Comparison of ENCODE assay signal across 8 mouse cellular contexts in the genomic region with DNA sequence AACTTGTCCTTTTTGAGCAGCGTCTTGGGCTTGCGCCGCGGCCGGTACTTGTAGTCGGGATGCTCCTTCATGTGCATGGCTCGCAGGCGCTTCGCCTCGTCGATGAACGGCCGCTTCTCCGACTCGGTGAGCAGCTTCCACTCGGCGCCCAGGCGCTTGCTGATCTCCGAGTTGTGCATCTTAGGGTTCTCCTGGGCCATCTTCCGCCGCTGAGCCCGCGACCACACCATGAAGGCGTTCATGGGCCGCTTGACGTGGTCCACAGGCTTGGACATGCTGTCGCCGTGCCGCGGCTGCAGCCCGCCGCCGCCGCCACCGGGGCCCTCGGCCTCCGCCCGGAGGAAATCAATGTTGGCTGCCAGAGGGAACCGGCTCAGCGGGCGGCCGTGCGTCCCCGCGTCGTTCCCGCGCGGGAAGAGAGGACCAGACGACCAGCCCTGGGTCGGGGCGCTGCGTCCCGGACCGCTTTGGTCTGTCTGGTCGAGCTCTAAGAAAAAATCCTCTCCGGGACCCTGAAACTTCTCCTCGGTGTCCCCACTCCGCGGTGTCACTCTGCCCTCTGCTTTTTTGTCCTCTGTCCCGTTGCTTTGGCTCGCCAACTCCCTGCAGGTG. TPM values are rescaled to one million over a fixed set of nuclear protein-coding genes. Genes with fewer than 3 reads are reported as not detected.
DNase-seq lines count a peak whose midpoint lies in the region; ATAC-seq and TF ChIP-seq lines count a peak whose summit lies in the region.
"Had no signal": no experiment of that assay in that cellular context is flagged by ENCODE, and none has a peak within 500 bp of the region (broad histone marks: within the 10 kb centered on the region; RNA-seq: fewer than 3 reads in every experiment).

No protein-coding gene starts in this region.

- no peak for TF ChIP-seq CTCF in olfactory bulb, adult 2 months (IDR thresholded peaks at IDR 0.05; ENCODE audit: insufficient read depth, low read depth, low read length)

- H3K27ac ChIP-seq in embryonic facial prominence, embryonic 10.5 days (replicated peaks), result peak overlapping the region; percentile 86
- H3K27ac ChIP-seq in heart, embryonic 15.5 days, result no peak overlapping the region
- H3K27ac ChIP-seq in limb, embryonic 13.5 days, result no peak overlapping the region
- no peak overlapping the region for H3K27ac ChIP-seq in olfactory bulb, adult 2 months (ENCODE audit: insufficient read depth, low read depth, low read length)

- no peaks in the 10 kb centered on the region for H3K36me3 ChIP-seq in megakaryocyte, embryonic 14.5 days (replicated peaks; ENCODE audit: low read length)
- H3K36me3 ChIP-seq in embryonic facial prominence, embryonic 10.5 days (replicated peaks), result no peaks in the 10 kb centered on the region
- H3K36me3 ChIP-seq in heart, embryonic 15.5 days, result no peaks in the 10 kb centered on the region
- no peaks in the 10 kb centered on the region for H3K36me3 ChIP-seq in limb, embryonic 13.5 days

- peak overlapping the region; percentile 90 for H3K4me3 ChIP-seq in megakaryocyte, embryonic 14.5 days (replicated peaks)
- H3K4me3 ChIP-seq in embryonic facial prominence, embryonic 10.5 days, result peak overlapping the region; percentile 71
- H3K4me3 ChIP-seq in heart, embryonic 15.5 days, result peak overlapping the region; percentile 53
- peak overlapping the region; percentile 55 for H3K4me3 ChIP-seq in limb, embryonic 13.5 days
- peak overlapping the region; percentile 39 for H3K4me3 ChIP-seq in olfactory bulb, adult 2 months (ENCODE audit: insufficient read depth, low read depth, low read length)

- H3K4me1 ChIP-seq in megakaryocyte, embryonic 14.5 days, result peaks cover 44% of the 10 kb centered on the region
- peaks cover 40% of the 10 kb centered on the region for H3K4me1 ChIP-seq in embryonic facial prominence, embryonic 10.5 days
- peaks cover 33% of the 10 kb centered on the region for H3K4me1 ChIP-seq in heart, embryonic 15.5 days (replicated peaks)
- H3K4me1 ChIP-seq in limb, embryonic 13.5 days, result peaks cover 36% of the 10 kb centered on the region
- peaks cover 28% of the 10 kb centered on the region for H3K4me1 ChIP-seq in olfactory bulb, adult 2 months (ENCODE audit: control insufficient read depth, insufficient read depth, low read length)

- H3K9me3 ChIP-seq in megakaryocyte, embryonic 14.5 days, result 0 out of 2 replicates have a peak, but pooled peaks cover 9% of the 10 kb centered on the region
- no peaks in the 10 kb centered on the region for H3K9me3 ChIP-seq in embryonic facial prominence, embryonic 10.5 days
- no peaks in the 10 kb centered on the region for H3K9me3 ChIP-seq in heart, embryonic 15.5 days (replicated peaks)
- no peaks in the 10 kb centered on the region for H3K9me3 ChIP-seq in limb, embryonic 13.5 days

- no peak for TF ChIP-seq POLR2A in olfactory bulb, adult 2 months (IDR thresholded peaks at IDR 0.05; ENCODE audit: insufficient read depth, low read depth, low read length)

- no peak overlapping the region for H3K9ac ChIP-seq in heart, embryonic 15.5 days
- H3K9ac ChIP-seq in limb, embryonic 13.5 days, result peak overlapping the region; percentile 19; the same call in 1 of the 2 replicates

- peaks cover 93% of the 10 kb centered on the region for H3K27me3 ChIP-seq in megakaryocyte, embryonic 14.5 days (replicated peaks)
- peaks cover 99% of the 10 kb centered on the region for H3K27me3 ChIP-seq in embryonic facial prominence, embryonic 10.5 days (replicated peaks; ENCODE audit: low read depth, poor library complexity, severe bottlenecking)
- H3K27me3 ChIP-seq in heart, embryonic 15.5 days, result peaks cover 91% of the 10 kb centered on the region
- H3K27me3 ChIP-seq in limb, embryonic 13.5 days, result peaks cover 86% of the 10 kb centered on the region

- peak; percentile 75 for DNase-seq in embryonic facial prominence, embryonic 10.5 days (ENCODE audit: low spot score)
- DNase-seq in layer of hippocampus, adult 9-10 months (ENCODE audit: low spot score), result no peak

- ATAC-seq in megakaryocyte, adult 5-6 weeks (ENCODE audit: poor library complexity, severe bottlenecking), result no peak
- no peak for ATAC-seq in heart, embryonic 15.5 days (replicated peaks; ENCODE audit: insufficient number of reproducible peaks, insufficient read depth, low FRiP score, low read depth)
- no peak for ATAC-seq in limb, embryonic 13.5 days (ENCODE audit: low FRiP score, low read depth)

- H3K4me2 ChIP-seq in heart, embryonic 15.5 days, result peak overlapping the region; percentile 91
- H3K4me2 ChIP-seq in limb, embryonic 13.5 days (replicated peaks), result peak overlapping the region; percentile 93

- under 1% methylated on average over 62 of the region's 62 CpGs for WGBS in embryonic facial prominence, embryonic 10.5 days
- under 1% methylated on average over 62 of the region's 62 CpGs for WGBS in heart, embryonic 15.5 days
- whole genome bisulfite sequencing in limb, embryonic 13.5 days, result under 1% methylated on average over 62 of the region's 62 CpGs
- WGBS in olfactory bulb, adult 2 months, result 2% methylated on average over 62 of the region's 62 CpGs

RNA-seq across cellular contexts. Expression of a gene that starts 1.4 kb away (rescaled TPM):
- not detected in 2 replicates for polyA plus RNA-seq in megakaryocyte, embryonic 14.5 days (2012; ENCODE audit: insufficient read depth, low replicate concordance)
- total RNA-seq in megakaryocyte, adult 5-6 weeks (2015), result not detected in 2 replicates
- total RNA-seq in megakaryocyte, adult 5-6 weeks (2017), result not detected in 2 replicates
- 2.5 and 3.2 TPM in 2 replicates for polyA plus RNA-seq in embryonic facial prominence, embryonic 10.5 days (2016; fragmentation: Nextera tagmentation; extraction: Ambion mirVana)
- polyA plus RNA-seq in heart, embryonic 15.5 days (2015; fragmentation: Nextera tagmentation; extraction: Ambion mirVana), result 0.27 TPM in 1 of 2 replicates, not detected in the other
- polyA plus RNA-seq in limb, embryonic 13.5 days (2015; fragmentation: Nextera tagmentation; extraction: Ambion mirVana), result 0.11 and 0.19 TPM in 2 replicates
- polyA plus RNA-seq in olfactory bulb, adult 2 months (2012; ENCODE audit: insufficient read depth, insufficient read length, low replicate concordance, missing spikeins), result not detected in 2 replicates
- total RNA-seq: liver, adult 2 months had no signal
- polyA plus RNA-seq: liver, adult 2 months had no signal

RNA-seq across cellular contexts. Expression of a gene that starts 31.3 kb away (rescaled TPM):
- polyA plus RNA-seq in megakaryocyte, embryonic 14.5 days (2012; ENCODE audit: insufficient read depth, low replicate concordance), result not detected in 2 replicates
- not detected in 2 replicates for total RNA-seq in megakaryocyte, adult 5-6 weeks (2015)
- total RNA-seq in megakaryocyte, adult 5-6 weeks (2017), result not detected in 2 replicates
- not detected in 2 replicates for polyA plus RNA-seq in embryonic facial prominence, embryonic 10.5 days (2016; fragmentation: Nextera tagmentation; extraction: Ambion mirVana)
- not detected in 2 replicates for polyA plus RNA-seq in heart, embryonic 15.5 days (2015; fragmentation: Nextera tagmentation; extraction: Ambion mirVana)
- polyA plus RNA-seq in limb, embryonic 13.5 days (2015; fragmentation: Nextera tagmentation; extraction: Ambion mirVana), result not detected in 2 replicates
- polyA plus RNA-seq in olfactory bulb, adult 2 months (2012; ENCODE audit: insufficient read depth, insufficient read length, low replicate concordance, missing spikeins), result not detected in 2 replicates
- total RNA-seq: liver, adult 2 months had no signal
- polyA plus RNA-seq: liver, adult 2 months had no signal

Comparison
In these comparisons a context has a peak if more than half of its experiments do, and no peak if none do; other contexts are left out.
1. H3K4me3 ChIP-seq: peak in every context shown above with its lines; median percentile 90 in megakaryocyte, embryonic 14.5 days; 71 in embryonic facial prominence, embryonic 10.5 days; 55 in limb, embryonic 13.5 days; 53 in heart, embryonic 15.5 days; 39 in olfactory bulb, adult 2 months.